ENCODE assay signal across 14 mouse cellular contexts in genomic region chr6:127373797-127374463, GRCm38 (mm10).
DNase-seq lines count a peak whose midpoint lies in the region; ATAC-seq and TF ChIP-seq lines count a peak whose summit lies in the region.
"Had no signal": no experiment of that assay in that cellular context is flagged by ENCODE, and none has a peak within 500 bp of the region (broad histone marks: within the 10 kb centered on the region; RNA-seq: fewer than 3 reads in every experiment).

No protein-coding gene starts in this region.

- no peak for DNase-seq in forebrain, embryonic 10.5 days (ENCODE audit: extremely low spot score, low spot score)
- DNase-seq in kidney, postnatal 25 days, result no peak
- DNase-seq in midbrain, postnatal 0 days (ENCODE audit: low spot score), result peak; percentile 38
- DNase-seq in urinary bladder, postnatal 36 days (ENCODE audit: low spot score in 2 of 2), result no peak
- DNase-seq: B cell, adult 2 months; cerebellum, adult 8-10 months; right cerebral cortex, adult 18-20 months had no signal

- no peaks in the 10 kb centered on the region for H3K9me3 ChIP-seq in forebrain, embryonic 12.5 days
- no peaks in the 10 kb centered on the region for H3K9me3 ChIP-seq in forebrain, embryonic 10.5 days
- no peaks in the 10 kb centered on the region for H3K9me3 ChIP-seq in kidney, embryonic 15.5 days (replicated peaks)
- H3K9me3 ChIP-seq in midbrain, embryonic 12.5 days, result no peaks in the 10 kb centered on the region
- no peaks in the 10 kb centered on the region for H3K9me3 ChIP-seq in midbrain, embryonic 16.5 days (replicated peaks; ENCODE audit: control insufficient read depth, low read length, poor library complexity, severe bottlenecking)
- no peaks in the 10 kb centered on the region for H3K9me3 ChIP-seq in midbrain, postnatal 0 days (ENCODE audit: low read length)
- H3K9me3 ChIP-seq: embryonic facial prominence, embryonic 13.5 days; hindbrain, embryonic 10.5 days; lung, embryonic 15.5 days had no signal

- H3K36me3 ChIP-seq in forebrain, embryonic 12.5 days (replicated peaks), result no peaks in the 10 kb centered on the region
- H3K36me3 ChIP-seq in forebrain, embryonic 10.5 days (replicated peaks), result no peaks in the 10 kb centered on the region
- no peaks in the 10 kb centered on the region for H3K36me3 ChIP-seq in kidney, embryonic 15.5 days
- H3K36me3 ChIP-seq in midbrain, embryonic 12.5 days, result no peaks in the 10 kb centered on the region
- no peaks in the 10 kb centered on the region for H3K36me3 ChIP-seq in midbrain, embryonic 16.5 days (ENCODE audit: control insufficient read depth, insufficient read depth, low read length)
- no peaks in the 10 kb centered on the region for H3K36me3 ChIP-seq in midbrain, postnatal 0 days (ENCODE audit: insufficient read depth, low read length)
- H3K36me3 ChIP-seq: embryonic facial prominence, embryonic 13.5 days; hindbrain, embryonic 10.5 days; lung, embryonic 15.5 days had no signal

- H3K4me3 ChIP-seq in forebrain, embryonic 12.5 days (replicated peaks), result no peak overlapping the region
- H3K4me3 ChIP-seq in forebrain, embryonic 10.5 days, result no peak overlapping the region
- H3K4me3 ChIP-seq in kidney, embryonic 15.5 days (replicated peaks), result no peak overlapping the region
- no peak overlapping the region for H3K4me3 ChIP-seq in midbrain, embryonic 12.5 days
- no peak overlapping the region for H3K4me3 ChIP-seq in midbrain, embryonic 16.5 days (ENCODE audit: low read depth, low read length)
- no peak overlapping the region for H3K4me3 ChIP-seq in midbrain, postnatal 0 days (ENCODE audit: low read depth, low read length)
- H3K4me3 ChIP-seq: embryonic facial prominence, embryonic 13.5 days; hindbrain, embryonic 10.5 days; lung, embryonic 15.5 days had no signal

- peak; percentile 53; the same call in 1 of the 2 replicates for ATAC-seq in forebrain, embryonic 12.5 days (ENCODE audit: low FRiP score)
- ATAC-seq in kidney, embryonic 15.5 days (replicated peaks; ENCODE audit: low FRiP score), result no peak
- ATAC-seq in midbrain, embryonic 12.5 days (ENCODE audit: low FRiP score, low read depth), result peak; percentile 70
- ATAC-seq in midbrain, embryonic 16.5 days, result no peak
- no peak for ATAC-seq in midbrain, postnatal 0 days (ENCODE audit: low FRiP score)

- peak overlapping the region; percentile 16; the same call in 1 of the 2 replicates for H3K27ac ChIP-seq in forebrain, embryonic 12.5 days
- no peak overlapping the region for H3K27ac ChIP-seq in forebrain, embryonic 10.5 days
- peak overlapping the region; percentile 45 for H3K27ac ChIP-seq in kidney, embryonic 15.5 days
- 0 out of 2 replicates have a peak overlapping the region, but pooled peaks have one; percentile 2 for H3K27ac ChIP-seq in midbrain, embryonic 12.5 days (replicated peaks)
- no peak overlapping the region for H3K27ac ChIP-seq in midbrain, embryonic 16.5 days (ENCODE audit: low read length)
- no peak overlapping the region for H3K27ac ChIP-seq in midbrain, postnatal 0 days (ENCODE audit: low read depth, low read length)
- H3K27ac ChIP-seq: embryonic facial prominence, embryonic 13.5 days; lung, embryonic 15.5 days had no signal

- no peaks in the 10 kb centered on the region for H3K27me3 ChIP-seq in forebrain, embryonic 12.5 days
- peaks cover 21% of the 10 kb centered on the region for H3K27me3 ChIP-seq in forebrain, embryonic 10.5 days (ENCODE audit: poor library complexity, severe bottlenecking)
- no peaks in the 10 kb centered on the region for H3K27me3 ChIP-seq in kidney, embryonic 15.5 days
- peaks cover 31% of the 10 kb centered on the region for H3K27me3 ChIP-seq in midbrain, embryonic 12.5 days
- H3K27me3 ChIP-seq in midbrain, embryonic 16.5 days (ENCODE audit: control insufficient read depth, insufficient read depth, low read depth, low read length), result peaks cover 5% of the 10 kb centered on the region; the same call in 1 of the 2 replicates
- H3K27me3 ChIP-seq in midbrain, postnatal 0 days (ENCODE audit: insufficient read depth, low read length), result no peaks in the 10 kb centered on the region
- H3K27me3 ChIP-seq: embryonic facial prominence, embryonic 13.5 days; lung, embryonic 15.5 days had no signal

- peaks cover 26% of the 10 kb centered on the region for H3K4me1 ChIP-seq in forebrain, embryonic 12.5 days
- H3K4me1 ChIP-seq in forebrain, embryonic 10.5 days, result peaks cover 53% of the 10 kb centered on the region
- H3K4me1 ChIP-seq in kidney, embryonic 15.5 days, result peaks cover 18% of the 10 kb centered on the region
- peaks cover 26% of the 10 kb centered on the region for H3K4me1 ChIP-seq in midbrain, embryonic 12.5 days
- H3K4me1 ChIP-seq in midbrain, embryonic 16.5 days (ENCODE audit: control insufficient read depth, insufficient read depth, low read length), result peaks cover 3% of the 10 kb centered on the region; the same call in 1 of the 2 replicates
- no peaks in the 10 kb centered on the region for H3K4me1 ChIP-seq in midbrain, postnatal 0 days (ENCODE audit: insufficient read depth, low read length)

- no peak overlapping the region for H3K9ac ChIP-seq in forebrain, embryonic 12.5 days
- H3K9ac ChIP-seq in kidney, embryonic 15.5 days, result no peak overlapping the region
- no peak overlapping the region for H3K9ac ChIP-seq in midbrain, embryonic 12.5 days (replicated peaks)
- no peak overlapping the region for H3K9ac ChIP-seq in midbrain, embryonic 16.5 days (ENCODE audit: low read depth, low read length)
- H3K9ac ChIP-seq in midbrain, postnatal 0 days (replicated peaks; ENCODE audit: low read length, poor library complexity, severe bottlenecking), result no peak overlapping the region
- H3K9ac ChIP-seq: embryonic facial prominence, embryonic 13.5 days; lung, embryonic 15.5 days had no signal

- TF ChIP-seq CTCF in midbrain, postnatal 0 days (IDR thresholded peaks at IDR 0.05), result peak; percentile 55

- no peak overlapping the region for H3K4me2 ChIP-seq in forebrain, embryonic 12.5 days
- H3K4me2 ChIP-seq in kidney, embryonic 15.5 days, result no peak overlapping the region
- no peak overlapping the region for H3K4me2 ChIP-seq in midbrain, embryonic 12.5 days (replicated peaks)
- H3K4me2 ChIP-seq in midbrain, embryonic 16.5 days (ENCODE audit: low read length), result no peak overlapping the region
- H3K4me2 ChIP-seq in midbrain, postnatal 0 days (ENCODE audit: low read depth, low read length, poor library complexity, severe bottlenecking), result no peak overlapping the region
- H3K4me2 ChIP-seq: embryonic facial prominence, embryonic 13.5 days; lung, embryonic 15.5 days had no signal

- 52% methylated on average over 13 of the region's 13 CpGs for WGBS in forebrain, embryonic 12.5 days
- 74% methylated on average over 13 of the region's 13 CpGs for WGBS in forebrain, embryonic 10.5 days
- 76% methylated on average over 13 of the region's 13 CpGs for WGBS in kidney, embryonic 15.5 days
- WGBS in midbrain, embryonic 12.5 days, result 50% methylated on average over 13 of the region's 13 CpGs
- WGBS in midbrain, embryonic 16.5 days, result 47% methylated on average over 13 of the region's 13 CpGs
- WGBS in midbrain, postnatal 0 days, result 50% methylated on average over 13 of the region's 13 CpGs

Comparison
In these comparisons a context has a peak if more than half of its experiments do, and no peak if none do; other contexts are left out.
1. ATAC-seq: peak in forebrain, embryonic 12.5 days (single experiment) and midbrain, embryonic 12.5 days (single experiment); none in kidney, embryonic 15.5 days (single experiment), midbrain, embryonic 16.5 days (single experiment) and midbrain, postnatal 0 days (single experiment).
2. H3K27ac ChIP-seq: peak in forebrain, embryonic 12.5 days (single experiment), kidney, embryonic 15.5 days (single experiment) and midbrain, embryonic 12.5 days (single experiment); none in forebrain, embryonic 10.5 days (single experiment), midbrain, embryonic 16.5 days (single experiment) and midbrain, postnatal 0 days (single experiment).